In the genomic region with DNA sequence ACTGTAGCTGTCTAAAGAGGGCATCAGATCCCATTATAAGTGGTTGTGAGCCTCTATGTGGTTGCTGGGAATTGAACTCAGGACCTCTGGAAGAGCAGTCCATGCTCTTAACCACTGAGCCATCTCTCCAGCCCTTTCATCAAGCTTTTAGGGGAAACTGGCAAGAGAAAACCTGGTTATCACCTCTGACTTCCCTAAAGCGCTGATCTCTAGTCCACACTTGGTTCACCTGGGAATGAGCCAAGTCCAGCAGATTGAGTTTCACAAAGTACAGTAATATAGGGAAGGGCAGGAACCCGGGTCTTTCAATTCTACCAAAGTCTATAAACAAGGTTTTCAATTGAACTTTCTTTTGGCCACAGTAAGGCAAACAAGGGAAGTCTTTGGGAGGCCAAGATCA, we compare ENCODE assay signal across 12 mouse cellular contexts.
"Had no signal": no experiment of that assay in that cellular context is flagged by ENCODE, and none has a peak within 500 bp of the region (broad histone marks: within the 10 kb centered on the region; RNA-seq: fewer than 3 reads in every experiment).

No protein-coding gene starts in this region.

- DNase-seq: gastrocnemius, postnatal 10 days; gastrocnemius, postnatal 25 days; heart, adult 18-20 months; heart, postnatal 10 days; kidney, adult 11 months; kidney, adult 2 months; kidney, adult 9 months; kidney, postnatal 10 days; kidney, postnatal 25 days; kidney, postnatal 4 days; liver; liver, embryonic 13.5 days had no signal
